Mouse (Mus musculus) limb, embryonic 11.5 days (tissue): ENCODE data around the gene Zkscan16. TPM values are rescaled to one million over a fixed set of nuclear protein-coding genes. Genes with fewer than 3 reads are reported as not detected.

ENCODE experiments used
- ATAC-seq: fragments of 200-750 bp; cut with Nextera tagmentation; 2 replicates; pipeline ENCODE4 v1.8.0; 2017; ENCODE audit warnings: low read depth; ENCODE audit not compliant: insufficient number of reproducible peaks, low FRiP score, low TSS enrichment
- DNase-seq: peaks from one replicate; pipeline ENCODE4 v3.0.0-alpha.2; 2015; ENCODE audit warnings: low spot score
- H3K27ac ChIP-seq: fragments of 300-500 bp; sonication (generic); replicated peaks from 2 replicates; pipeline ENCODE4 v1.5.1; 2014; ENCODE audit warnings: low read depth, mild to moderate bottlenecking, low read length
- H3K27me3 ChIP-seq: fragments of 300-500 bp; sonication (generic); 2 replicates; pipeline ENCODE4 v1.6.1; 2014; ENCODE audit warnings: mild to moderate bottlenecking, low read length, mixed read lengths; ENCODE audit not compliant: control insufficient read depth, insufficient read depth
- H3K36me3 ChIP-seq: fragments of 300-500 bp; sonication (generic); 2 replicates; pipeline ENCODE4 v1.6.1; 2014; ENCODE audit warnings: mild to moderate bottlenecking, low read length, moderate library complexity, mixed read lengths; ENCODE audit not compliant: control insufficient read depth, insufficient read depth
- H3K4me1 ChIP-seq: fragments of 300-500 bp; sonication (generic); 2 replicates; pipeline ENCODE4 v1.6.1; 2014; ENCODE audit warnings: low read length, mixed read lengths; ENCODE audit not compliant: control insufficient read depth, insufficient read depth
- H3K4me2 ChIP-seq: fragments of 300-500 bp; sonication (generic); 2 replicates; pipeline ENCODE4 v1.6.1; 2014; ENCODE audit warnings: low read depth, mild to moderate bottlenecking, moderate library complexity; ENCODE audit not compliant: severe bottlenecking
- H3K4me3 ChIP-seq: fragments of 300-500 bp; sonication (generic); 2 replicates; pipeline ENCODE4 v1.5.1; 2014; ENCODE audit warnings: low read depth, low read length
- H3K9ac ChIP-seq: fragments of 300-500 bp; sonication (generic); 2 replicates; pipeline ENCODE4 v1.6.1; 2014; ENCODE audit warnings: mild to moderate bottlenecking, low read length
- H3K9me3 ChIP-seq: fragments of 300-500 bp; sonication (generic); 2 replicates; pipeline ENCODE4 v1.6.1; 2016; ENCODE audit warnings: low read length; ENCODE audit not compliant: control insufficient read depth
- WGBS: fragments of 180-500 bp; shearing (Covaris S2); extraction: QIAGEN DNeasy Blood & Tissue Kit; methylation state at CpG from one replicate; pipeline ENCODE4 v1.1.7; 2014; 5-methylcytosine and 5-hydroxymethylcytosine counted together
- polyA plus RNA-seq: library from polyadenylated mRNA; unstranded; fragments of >200 nt; fragmentation: Nextera tagmentation; extraction: Ambion mirVana; gene quantifications from 2 replicates; pipeline ENCODE4 v1.2.1, GENCODE M21; 2014

Gene Zkscan16
- polyA plus RNA-seq, 1 experiment from 2014 or later: 1.1 TPM

GRCm38 (mm10) chr4:58911831-58912628 lies 31.4 kb upstream of the Zkscan16 start:
- 0% methylated on average over 93 of the region's 126 CpGs for WGBS
- Histone ChIP-seq H3K27ac (peak overlapping the region; percentile 97), H3K4me1 (peaks cover 7% of the 10 kb centered on the region; the same call in 1 of the 2 replicates), H3K4me3 (peak overlapping the region; percentile 89), H3K27me3 (no peaks in the 10 kb centered on the region), H3K36me3 (no peaks in the 10 kb centered on the region), H3K9me3 (no peaks in the 10 kb centered on the region), H3K4me2 (peak overlapping the region; percentile 70), H3K9ac (peak overlapping the region; percentile 97)
- DNase-seq (peak; percentile 85), ATAC-seq (peak; percentile 61)

DNA sequence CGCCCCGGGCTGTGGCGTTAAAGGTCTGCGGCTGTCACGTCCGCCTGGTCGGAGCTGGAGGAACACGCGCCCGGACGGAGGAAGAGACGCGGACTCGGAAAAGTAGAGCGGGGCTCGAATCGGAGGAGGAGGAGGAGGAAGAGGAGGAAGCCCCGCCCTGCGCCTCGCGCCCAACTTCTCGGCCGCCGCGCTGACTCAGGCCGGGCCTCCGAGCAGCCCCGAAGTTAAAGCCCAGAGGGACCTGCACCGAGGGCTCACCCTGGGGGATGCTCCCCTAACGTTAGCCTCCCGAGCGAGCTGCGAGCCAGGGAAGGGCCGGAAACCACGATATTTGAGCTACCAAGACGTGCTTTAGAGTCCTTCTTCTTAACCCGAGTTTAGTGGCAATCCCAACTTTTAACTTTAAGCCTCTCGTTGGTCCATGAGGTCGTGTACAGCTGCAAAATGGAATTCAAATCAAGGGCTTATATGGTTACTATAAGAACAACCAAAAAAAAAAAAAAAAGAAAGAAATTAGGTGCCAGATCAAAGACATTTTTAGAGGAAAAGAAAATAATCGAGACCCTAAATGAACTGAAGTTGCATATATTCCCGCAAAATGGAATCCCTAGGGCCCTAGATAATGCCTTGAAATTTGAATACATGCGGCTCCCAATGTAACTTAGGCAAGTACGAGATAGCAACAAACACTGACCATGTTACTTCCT lies 30.6 kb upstream of the Zkscan16 start, which contains the start of gene Ecpas:
TSS of gene Ecpas (minus strand) at position 121 of the 707 bp plus-strand sequence.
- 4% methylated on average over 40 of the region's 43 CpGs for WGBS
- Histone ChIP-seq H3K27ac (peak within 1 kb of the TSS; percentile 97), H3K27me3 (no peaks in the 10 kb centered on the region), H3K36me3 (no peaks in the 10 kb centered on the region), H3K4me1 (peaks cover 7% of the 10 kb centered on the region; the same call in 1 of the 2 replicates), H3K4me3 (peak within 1 kb of the TSS; percentile 89), H3K9ac (peak within 1 kb of the TSS; percentile 97), H3K9me3 (no peaks in the 10 kb centered on the region), H3K4me2 (peak within 1 kb of the TSS; percentile 70)
- no peak for DNase-seq
- ATAC-seq: peak; percentile 58; the same call in 1 of the 2 replicates

- Histone ChIP-seq H3K36me3 (no peaks in the 10 kb centered on the region), H3K9me3 (no peaks in the 10 kb centered on the region), H3K9ac (no peak overlapping the region), H3K27me3 (no peaks in the 10 kb centered on the region), H3K27ac (no peak overlapping the region), H3K4me2 (no peak overlapping the region), H3K4me1 (peaks cover 7% of the 10 kb centered on the region; the same call in 1 of the 2 replicates), H3K4me3 (no peak overlapping the region)
- no peak for DNase-seq
- no peak for ATAC-seq
- WGBS: 24% methylated on average over 3 of the region's 3 CpGs
These were observed 29.9 kb upstream of the Zkscan16 start for GRCm38 (mm10) chr4:58913336-58914026.

GRCm38 (mm10) chr4:58915081-58915826 lies 28.2 kb upstream of the Zkscan16 start:
- no peaks in the 10 kb centered on the region for H3K36me3 ChIP-seq
- H3K27ac ChIP-seq: no peak overlapping the region
- ATAC-seq (no peak), DNase-seq (no peak)
- WGBS: 74% methylated on average over 8 of the region's 8 CpGs
- H3K27me3 ChIP-seq: no peaks in the 10 kb centered on the region
- H3K4me3 ChIP-seq: no peak overlapping the region
- no peaks in the 10 kb centered on the region for H3K9me3 ChIP-seq
- H3K4me2 ChIP-seq: no peak overlapping the region
- H3K4me1 ChIP-seq: peaks cover 5% of the 10 kb centered on the region; the same call in 1 of the 2 replicates
- no peak overlapping the region for H3K9ac ChIP-seq

- H3K9ac ChIP-seq: no peak overlapping the region
- no peak overlapping the region for H3K27ac ChIP-seq
- H3K9me3 ChIP-seq: no peaks in the 10 kb centered on the region
- no peak overlapping the region for H3K4me3 ChIP-seq
- DNase-seq (no peak), ATAC-seq (no peak)
- 70% methylated on average over 2 of the region's 2 CpGs for WGBS
- no peaks in the 10 kb centered on the region for H3K27me3 ChIP-seq
- H3K36me3 ChIP-seq: no peaks in the 10 kb centered on the region
- no peaks in the 10 kb centered on the region for H3K4me1 ChIP-seq
- no peak overlapping the region for H3K4me2 ChIP-seq
These were observed 19.5 kb upstream of the Zkscan16 start for GRCm38 (mm10) chr4:58923933-58924332.

GRCm38 (mm10) chr4:58925664-58926063 lies 17.8 kb upstream of the Zkscan16 start:
- no peaks in the 10 kb centered on the region for H3K27me3 ChIP-seq
- no peak for DNase-seq
- H3K9ac ChIP-seq: no peak overlapping the region
- no peaks in the 10 kb centered on the region for H3K9me3 ChIP-seq
- H3K36me3 ChIP-seq: no peaks in the 10 kb centered on the region
- no peak overlapping the region for H3K4me3 ChIP-seq
- no peak overlapping the region for H3K4me2 ChIP-seq
- 28% methylated on average over 5 of the region's 5 CpGs for WGBS
- no peak overlapping the region for H3K27ac ChIP-seq
- ATAC-seq: no peak
- no peaks in the 10 kb centered on the region for H3K4me1 ChIP-seq

GRCm38 (mm10) chr4:58926120-58926519 lies 17.3 kb upstream of the Zkscan16 start:
- 27% methylated on average over 2 of the region's 2 CpGs for WGBS
- H3K9me3 ChIP-seq: no peaks in the 10 kb centered on the region
- ATAC-seq: no peak

DNA sequence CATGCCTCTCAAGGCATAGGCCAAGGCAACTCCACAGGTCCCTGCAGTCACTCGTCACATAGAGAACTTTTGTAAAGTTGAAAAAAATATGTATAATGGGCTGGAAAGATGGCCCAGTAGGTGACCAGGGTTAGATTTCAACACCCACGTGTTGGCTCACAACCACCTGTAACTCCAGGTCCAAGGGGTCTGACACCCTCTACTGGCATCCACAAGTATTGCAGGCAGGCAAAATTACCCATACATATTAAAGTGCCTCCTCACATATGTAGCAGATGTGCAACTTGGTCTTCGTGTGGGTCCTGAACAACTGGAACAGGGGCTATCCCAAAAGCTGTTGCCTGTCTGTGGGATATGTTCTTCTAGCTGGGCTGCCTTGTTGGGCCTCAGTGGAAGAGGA lies 15.8 kb upstream of the Zkscan16 start:
- Histone ChIP-seq H3K9ac (no peak overlapping the region), H3K4me1 (no peaks in the 10 kb centered on the region), H3K9me3 (no peaks in the 10 kb centered on the region), H3K27ac (no peak overlapping the region), H3K36me3 (no peaks in the 10 kb centered on the region), H3K27me3 (no peaks in the 10 kb centered on the region), H3K4me2 (no peak overlapping the region), H3K4me3 (no peak overlapping the region)
- DNase-seq: no peak
- ATAC-seq: no peak
- WGBS: 63% methylated on average over 3 of the region's 3 CpGs

More at GRCm38 (mm10) chr4:58926120-58926519, 17.3 kb upstream of the Zkscan16 start:
- Histone ChIP-seq H3K27me3 (no peaks in the 10 kb centered on the region), H3K27ac (no peak overlapping the region), H3K4me2 (no peak overlapping the region), H3K4me1 (no peaks in the 10 kb centered on the region), H3K9ac (no peak overlapping the region), H3K36me3 (no peaks in the 10 kb centered on the region), H3K4me3 (no peak overlapping the region)
- DNase-seq: no peak
